Mouse (Mus musculus) olfactory bulb, adult 2 months (tissue): ENCODE data around the gene Utrn.

Experiments
- CTCF ChIP-seq: fragments of 200-500 bp; IDR thresholded peaks from 2 replicates; pipeline ENCODE4 v1.5.1; 2012; ENCODE audit warnings: low read depth, mild to moderate bottlenecking, low read length, moderate library complexity; ENCODE audit not compliant: insufficient read depth
- POLR2A ChIP-seq: fragments of 200-500 bp; IDR thresholded peaks from 2 replicates; pipeline ENCODE4 v1.6.1; 2012; ENCODE audit warnings: mild to moderate bottlenecking, low read depth, low read length, moderate library complexity; ENCODE audit not compliant: insufficient read depth

DNA sequence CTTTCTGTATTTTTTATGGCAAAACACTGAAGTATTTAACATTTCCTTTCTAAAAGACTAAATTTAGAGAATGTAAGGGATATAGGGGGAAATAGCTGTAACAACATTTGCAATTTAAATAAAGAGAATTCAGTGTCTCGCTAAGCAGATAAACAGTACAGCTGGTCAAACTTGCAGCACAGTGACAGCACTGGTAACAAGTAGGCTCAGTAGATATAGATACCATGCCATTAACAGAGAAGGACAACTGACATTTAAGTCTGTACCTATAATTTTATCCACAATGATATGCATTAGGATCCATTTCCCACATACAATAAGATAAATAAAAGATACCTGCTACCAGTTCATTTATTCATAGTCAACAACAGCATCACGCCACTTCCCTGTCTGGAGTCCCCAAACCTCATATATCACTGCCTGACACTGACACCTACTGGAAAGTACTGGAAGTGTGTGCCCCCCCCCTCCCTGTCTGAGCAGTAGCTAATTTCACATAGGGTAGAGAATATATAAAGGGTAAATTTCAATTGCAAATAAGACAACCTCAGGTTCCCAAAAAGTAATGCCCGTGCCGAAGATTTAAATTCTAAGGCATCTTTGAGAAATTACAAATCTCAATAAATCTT is 256.8 kb downstream of the Utrn start:
- no peak for TF ChIP-seq CTCF
- TF ChIP-seq POLR2A: no peak
